Mouse (Mus musculus): ENCODE results near the gene Aspa. TPM values are rescaled to one million over a fixed set of nuclear protein-coding genes. Genes with fewer than 3 reads are reported as not detected.
A peak's percentile ranks its signal among the peaks of the same experiment; 100 is the strongest.
"Not testable (repeated sequence)": the region's sequence is repeated elsewhere in the genome, so short reads cannot be mapped to it uniquely, and the experiment has no call there.

Gene Aspa
- polyA plus RNA-seq (2014; fragmentation: Nextera tagmentation; extraction: Ambion mirVana), result 4.5 and 6.3 TPM in 2 replicates

GRCm38 (mm10) chr11:73329442-73329841, at the start of gene Aspa, which contains the start of the genes Gm49340 and Spata22:
Gene Aspa (minus strand): TSS chr11:73329596.
Gene Gm49340 (plus strand): TSS chr11:73329741.
Gene Spata22 (plus strand): TSS chr11:73329741.
- WGBS, result 79% methylated on average over 27 of the region's 27 CpGs
- H3K9me3 ChIP-seq (ENCODE audit: control insufficient read depth, low read length), result no peaks in the 10 kb centered on the region
- no peak within 1 kb of the TSS for H3K27ac ChIP-seq (ENCODE audit: low read depth, low read length)
- H3K4me3 ChIP-seq (ENCODE audit: low read length), result no peak within 1 kb of the TSS
- no peak within 1 kb of the TSS for H3K9ac ChIP-seq (ENCODE audit: low read depth, low read length)
- H3K4me1 ChIP-seq (ENCODE audit: control insufficient read depth, insufficient read depth, low read length), result no peaks in the 10 kb centered on the region
- no peaks in the 10 kb centered on the region for H3K36me3 ChIP-seq (ENCODE audit: control insufficient read depth, insufficient read depth, low read length)
- no peak for ATAC-seq (ENCODE audit: low FRiP score, low TSS enrichment)
- H3K4me2 ChIP-seq (replicated peaks; ENCODE audit: low read depth, low read length), result no peak within 1 kb of the TSS
- no peaks in the 10 kb centered on the region for H3K27me3 ChIP-seq (ENCODE audit: control insufficient read depth, insufficient read depth, low read length)

GRCm38 (mm10) chr11:73370946-73371345, 41.5 kb upstream of the Aspa start, which contains the start of gene Olfr376:
Gene Olfr376 (plus strand): TSS chr11:73371246.
- H3K4me2 ChIP-seq (replicated peaks; ENCODE audit: low read depth, low read length), result no peak within 1 kb of the TSS
- no peaks in the 10 kb centered on the region for H3K27me3 ChIP-seq (ENCODE audit: control insufficient read depth, insufficient read depth, low read length)
- ATAC-seq (ENCODE audit: low FRiP score, low TSS enrichment), result no peak
- H3K36me3 ChIP-seq (ENCODE audit: control insufficient read depth, insufficient read depth, low read length), result no peaks in the 10 kb centered on the region
- WGBS, result 87% methylated on average over 2 of the region's 2 CpGs
- no peak within 1 kb of the TSS for H3K9ac ChIP-seq (ENCODE audit: low read depth, low read length)
- H3K27ac ChIP-seq (ENCODE audit: low read depth, low read length), result no peak within 1 kb of the TSS
- no peaks in the 10 kb centered on the region for H3K9me3 ChIP-seq (ENCODE audit: control insufficient read depth, low read length)
- no peaks in the 10 kb centered on the region for H3K4me1 ChIP-seq (ENCODE audit: control insufficient read depth, insufficient read depth, low read length)
- no peak within 1 kb of the TSS for H3K4me3 ChIP-seq (ENCODE audit: low read length)

GRCm38 (mm10) chr11:73350483-73350882, 21.1 kb upstream of the Aspa start, which contains the start of gene Olfr20:
Gene Olfr20 (plus strand): TSS chr11:73350783.
- WGBS, result 50% methylated on average over 3 of the region's 3 CpGs
- Histone ChIP-seq H3K27ac (ENCODE audit: low read depth, low read length) (no peak within 1 kb of the TSS), H3K36me3 (ENCODE audit: control insufficient read depth, insufficient read depth, low read length) (no peaks in the 10 kb centered on the region), H3K4me1 (ENCODE audit: control insufficient read depth, insufficient read depth, low read length) (no peaks in the 10 kb centered on the region), H3K4me2 (replicated peaks; ENCODE audit: low read depth, low read length) (no peak within 1 kb of the TSS), H3K27me3 (ENCODE audit: control insufficient read depth, insufficient read depth, low read length) (no peaks in the 10 kb centered on the region), H3K9ac (ENCODE audit: low read depth, low read length) (no peak within 1 kb of the TSS), H3K9me3 (ENCODE audit: control insufficient read depth, low read length) (no peaks in the 10 kb centered on the region), H3K4me3 (ENCODE audit: low read length) (no peak within 1 kb of the TSS)
- no peak for ATAC-seq (ENCODE audit: low FRiP score, low TSS enrichment)

GRCm38 (mm10) chr11:73336919-73337318, 7.5 kb upstream of the Aspa start:
- Histone ChIP-seq H3K36me3 (ENCODE audit: control insufficient read depth, insufficient read depth, low read length) (no peaks in the 10 kb centered on the region), H3K4me2 (replicated peaks; ENCODE audit: low read depth, low read length) (no peak overlapping the region), H3K4me3 (ENCODE audit: low read length) (no peak overlapping the region), H3K27ac (ENCODE audit: low read depth, low read length) (no peak overlapping the region), H3K9me3 (ENCODE audit: control insufficient read depth, low read length) (no peaks in the 10 kb centered on the region), H3K27me3 (ENCODE audit: control insufficient read depth, insufficient read depth, low read length) (no peaks in the 10 kb centered on the region), H3K9ac (ENCODE audit: low read depth, low read length) (no peak overlapping the region), H3K4me1 (ENCODE audit: control insufficient read depth, insufficient read depth, low read length) (no peaks in the 10 kb centered on the region)
- ATAC-seq (ENCODE audit: low FRiP score, low TSS enrichment), result no peak
- WGBS, result 75% methylated on average over 4 of the region's 4 CpGs

GRCm38 (mm10) chr11:73333357-73333756, 4.0 kb upstream of the Aspa start:
- no peak for ATAC-seq (ENCODE audit: low FRiP score, low TSS enrichment)
- no peaks in the 10 kb centered on the region for H3K27me3 ChIP-seq (ENCODE audit: control insufficient read depth, insufficient read depth, low read length)
- H3K4me3 ChIP-seq (ENCODE audit: low read length), result no peak overlapping the region
- no peaks in the 10 kb centered on the region for H3K9me3 ChIP-seq (ENCODE audit: control insufficient read depth, low read length)
- no peak overlapping the region for H3K4me2 ChIP-seq (replicated peaks; ENCODE audit: low read depth, low read length)
- H3K9ac ChIP-seq (ENCODE audit: low read depth, low read length), result no peak overlapping the region
- 76% methylated on average over 2 of the region's 2 CpGs for WGBS
- no peaks in the 10 kb centered on the region for H3K4me1 ChIP-seq (ENCODE audit: control insufficient read depth, insufficient read depth, low read length)
- no peaks in the 10 kb centered on the region for H3K36me3 ChIP-seq (ENCODE audit: control insufficient read depth, insufficient read depth, low read length)
- no peak overlapping the region for H3K27ac ChIP-seq (ENCODE audit: low read depth, low read length)

- Histone ChIP-seq H3K4me2 (replicated peaks; ENCODE audit: low read depth, low read length) (no peak overlapping the region), H3K36me3 (ENCODE audit: control insufficient read depth, insufficient read depth, low read length) (no peaks in the 10 kb centered on the region), H3K27ac (ENCODE audit: low read depth, low read length) (no peak overlapping the region), H3K9ac (ENCODE audit: low read depth, low read length) (no peak overlapping the region), H3K4me3 (ENCODE audit: low read length) (no peak overlapping the region), H3K4me1 (ENCODE audit: control insufficient read depth, insufficient read depth, low read length) (no peaks in the 10 kb centered on the region), H3K9me3 (ENCODE audit: control insufficient read depth, low read length) (no peaks in the 10 kb centered on the region), H3K27me3 (ENCODE audit: control insufficient read depth, insufficient read depth, low read length) (no peaks in the 10 kb centered on the region)
- 66% methylated on average over 4 of the region's 4 CpGs for WGBS
- ATAC-seq (ENCODE audit: low FRiP score, low TSS enrichment), result no peak
Measured at GRCm38 (mm10) chr11:73327361-73327760, 2.0 kb downstream of the Aspa start.

GRCm38 (mm10) chr11:73326485-73326886, 2.9 kb downstream of the Aspa start:
- 13% methylated on average over 12 of the region's 12 CpGs for WGBS
- Histone ChIP-seq H3K27me3 (ENCODE audit: control insufficient read depth, insufficient read depth, low read length) (no peaks in the 10 kb centered on the region), H3K4me3 (ENCODE audit: low read length) (no peak overlapping the region; the same call in 1 of the 2 replicates), H3K36me3 (ENCODE audit: control insufficient read depth, insufficient read depth, low read length) (no peaks in the 10 kb centered on the region), H3K9ac (ENCODE audit: low read depth, low read length) (no peak overlapping the region), H3K4me1 (ENCODE audit: control insufficient read depth, insufficient read depth, low read length) (no peaks in the 10 kb centered on the region), H3K9me3 (ENCODE audit: control insufficient read depth, low read length) (no peaks in the 10 kb centered on the region), H3K4me2 (replicated peaks; ENCODE audit: low read depth, low read length) (peak overlapping the region; percentile 30), H3K27ac (ENCODE audit: low read depth, low read length) (0 out of 2 replicates have a peak overlapping the region, but pooled peaks have one; percentile 14)
- ATAC-seq (ENCODE audit: low FRiP score, low TSS enrichment), result peak; percentile 60; the same call in 1 of the 2 replicates

- ATAC-seq (ENCODE audit: low FRiP score, low TSS enrichment), result no peak
- no peak overlapping the region for H3K4me3 ChIP-seq (ENCODE audit: low read length)
- H3K27ac ChIP-seq (ENCODE audit: low read depth, low read length), result no peak overlapping the region
- H3K27me3 ChIP-seq (ENCODE audit: control insufficient read depth, insufficient read depth, low read length), result no peaks in the 10 kb centered on the region
- no peaks in the 10 kb centered on the region for H3K4me1 ChIP-seq (ENCODE audit: control insufficient read depth, insufficient read depth, low read length)
- H3K36me3 ChIP-seq (ENCODE audit: control insufficient read depth, insufficient read depth, low read length), result no peaks in the 10 kb centered on the region
- no peaks in the 10 kb centered on the region for H3K9me3 ChIP-seq (ENCODE audit: control insufficient read depth, low read length)
- WGBS, result 66% methylated on average over 9 of the region's 9 CpGs
- no peak overlapping the region for H3K4me2 ChIP-seq (replicated peaks; ENCODE audit: low read depth, low read length)
- H3K9ac ChIP-seq (ENCODE audit: low read depth, low read length), result no peak overlapping the region
Measured at GRCm38 (mm10) chr11:73323906-73324830, 5.2 kb downstream of the Aspa start.

- H3K4me2 ChIP-seq (replicated peaks; ENCODE audit: low read depth, low read length); H3K36me3 ChIP-seq (ENCODE audit: control insufficient read depth, insufficient read depth, low read length); H3K27me3 ChIP-seq (ENCODE audit: control insufficient read depth, insufficient read depth, low read length); H3K27ac ChIP-seq (ENCODE audit: low read depth, low read length); H3K4me3 ChIP-seq (ENCODE audit: low read length); H3K4me1 ChIP-seq (ENCODE audit: control insufficient read depth, insufficient read depth, low read length); H3K9ac ChIP-seq (ENCODE audit: low read depth, low read length); ATAC-seq (ENCODE audit: low FRiP score, low TSS enrichment); H3K9me3 ChIP-seq (ENCODE audit: control insufficient read depth, low read length): not testable (repeated sequence)
- 95% methylated on average over 13 of the region's 13 CpGs for WGBS
Measured at GRCm38 (mm10) chr11:73321064-73321463, 8.3 kb downstream of the Aspa start.

Measured in kidney, embryonic 14.5 days (tissue).